Mouse (Mus musculus) stomach, postnatal 0 days (tissue): ENCODE results near the gene Clasp2. TPM values are rescaled to one million over a fixed set of nuclear protein-coding genes. Genes with fewer than 3 reads are reported as not detected.

Source experiments
- ATAC-seq: fragments of 200-750 bp; cut with Nextera tagmentation; 2 replicates; pipeline ENCODE4 v1.8.0; 2017; ENCODE audit not compliant: low FRiP score, low TSS enrichment
- DNase-seq: peaks from one replicate; pipeline ENCODE4 v3.0.0-alpha.2; 2016; ENCODE audit warnings: low spot score
- H3K27ac ChIP-seq: fragments of 300-500 bp; sonication (generic); replicated peaks from 2 replicates; pipeline ENCODE4 v1.5.1; 2014; ENCODE audit warnings: mild to moderate bottlenecking, control low read depth
- H3K27me3 ChIP-seq: fragments of 300-500 bp; sonication (generic); 2 replicates; pipeline ENCODE4 v1.6.1; 2014; ENCODE audit warnings: low read length; ENCODE audit not compliant: control insufficient read depth, insufficient read depth
- H3K36me3 ChIP-seq: fragments of 300-500 bp; sonication (generic); 2 replicates; pipeline ENCODE4 v1.6.1; 2014; ENCODE audit warnings: low read length, mixed read lengths; ENCODE audit not compliant: control insufficient read depth, insufficient read depth
- H3K4me1 ChIP-seq: fragments of 300-500 bp; sonication (generic); replicated peaks from 2 replicates; pipeline ENCODE4 v1.6.1; 2014; ENCODE audit warnings: antibody characterized with exemption; ENCODE audit not compliant: control insufficient read depth, insufficient read depth
- H3K4me2 ChIP-seq: fragments of 300-500 bp; sonication (generic); replicated peaks from 2 replicates; pipeline ENCODE4 v1.6.1; 2014; ENCODE audit warnings: low read depth, mild to moderate bottlenecking, control low read depth, moderate library complexity
- H3K4me3 ChIP-seq: fragments of 300-500 bp; sonication (generic); 2 replicates; pipeline ENCODE4 v1.5.1; 2014; ENCODE audit warnings: low read depth, low read length, control low read depth
- H3K9ac ChIP-seq: fragments of 300-500 bp; sonication (generic); 2 replicates; pipeline ENCODE4 v1.6.1; 2014; ENCODE audit warnings: mild to moderate bottlenecking, low read length, control low read depth, mixed read lengths
- H3K9me3 ChIP-seq: fragments of 300-500 bp; sonication (generic); 2 replicates; pipeline ENCODE4 v1.6.1; 2016; ENCODE audit warnings: low read length; ENCODE audit not compliant: control insufficient read depth
- CTCF ChIP-seq: IDR thresholded peaks from 2 replicates; pipeline ENCODE4 v1.5.1; 2016; ENCODE audit warnings: antibody characterized with exemption, low read depth, mild to moderate bottlenecking, moderate library complexity
- EP300 ChIP-seq: optimal IDR thresholded peaks from 2 replicates; pipeline ENCODE3; 2016; ENCODE audit warnings: antibody characterized with exemption
- WGBS: fragments of 180-500 bp; shearing (Covaris S2); extraction: QIAGEN DNeasy Blood & Tissue Kit; methylation state at CpG from one replicate; pipeline ENCODE4 v1.1.7; 2014; 5-methylcytosine and 5-hydroxymethylcytosine counted together
- polyA plus RNA-seq: library from polyadenylated mRNA; unstranded; fragments of >200 nt; fragmentation: Nextera tagmentation; extraction: Ambion mirVana; gene quantifications from 2 replicates; pipeline ENCODE4 v1.2.1, GENCODE M21; 2015

Clasp2 gene
- polyA plus RNA-seq, 1 experiment from 2014 or later: 8.6 TPM

DNA sequence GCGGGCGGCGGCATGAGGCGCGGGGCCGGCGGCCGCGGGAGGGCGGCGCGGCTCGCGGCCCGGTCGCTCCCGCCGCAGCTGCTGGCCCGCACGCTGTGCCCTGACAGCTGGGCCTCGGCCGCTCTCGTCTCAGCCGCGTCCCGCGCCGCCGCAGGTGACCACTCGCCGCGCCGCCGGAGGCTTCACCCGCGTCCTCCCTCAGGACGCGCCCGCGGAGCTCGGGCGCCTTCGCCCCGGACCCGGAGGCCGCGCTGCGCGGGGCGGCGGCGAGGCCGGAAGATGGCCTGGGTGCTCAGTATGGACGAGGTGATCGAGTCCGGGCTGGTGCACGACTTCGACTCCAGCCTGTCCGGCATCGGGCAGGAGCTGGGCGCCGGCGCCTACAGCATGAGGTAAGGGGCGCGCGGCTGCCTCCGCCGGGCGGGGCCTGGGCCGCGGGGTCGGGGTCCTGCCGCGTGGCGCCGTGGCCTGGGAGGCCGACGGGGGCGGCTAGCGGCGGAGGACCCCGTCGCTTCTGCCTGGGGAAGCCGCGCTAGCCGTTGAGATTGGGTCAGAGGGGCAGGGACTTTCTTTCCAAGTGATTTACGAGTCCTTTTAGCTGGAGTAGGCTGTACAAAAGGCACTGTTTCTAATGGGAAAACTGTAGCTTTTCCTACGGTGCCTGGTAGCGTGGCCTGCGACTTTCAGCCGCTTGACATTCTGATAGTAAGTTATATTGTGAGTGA lies 190.3 kb downstream of the Clasp2 start:
- peak overlapping the region; percentile 95 for H3K4me3 ChIP-seq
- ATAC-seq: peak; percentile 21
- H3K27me3 ChIP-seq: no peaks in the 10 kb centered on the region
- H3K27ac ChIP-seq: peak overlapping the region; percentile 94
- H3K36me3 ChIP-seq: no peaks in the 10 kb centered on the region
- H3K9ac ChIP-seq: peak overlapping the region; percentile 95
- under 1% methylated on average over 52 of the region's 91 CpGs for WGBS
- no peaks in the 10 kb centered on the region for H3K4me1 ChIP-seq
- TF ChIP-seq CTCF (no peak), EP300 (no peak)
- DNase-seq: peak; percentile 54
- peak overlapping the region; percentile 94 for H3K4me2 ChIP-seq
- H3K9me3 ChIP-seq: no peaks in the 10 kb centered on the region

DNA sequence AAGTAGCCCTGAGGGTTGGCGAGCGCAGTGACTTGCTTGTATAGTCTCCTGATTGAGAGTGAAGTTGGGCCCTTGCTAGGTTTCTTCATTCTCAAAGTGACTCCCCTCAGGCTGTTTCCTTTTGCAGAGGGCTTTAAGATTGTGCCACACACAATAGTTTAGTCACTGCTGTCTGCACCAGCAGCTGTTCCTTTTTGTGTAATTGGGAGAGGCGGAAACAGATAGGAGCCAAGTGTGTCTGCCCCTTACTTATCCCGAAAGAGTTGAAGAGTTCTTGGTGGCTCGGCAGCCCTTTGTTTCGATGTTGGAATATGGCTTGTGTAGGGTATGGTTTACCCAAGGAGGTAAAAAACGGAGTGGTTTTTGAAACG lies 190.8 kb downstream of the Clasp2 start:
- DNase-seq (peak; percentile 34), ATAC-seq (no peak)
- H3K9ac ChIP-seq: peak overlapping the region; percentile 95
- no peaks in the 10 kb centered on the region for H3K27me3 ChIP-seq
- WGBS: under 1% methylated on average over 8 of the region's 8 CpGs
- no peaks in the 10 kb centered on the region for H3K4me1 ChIP-seq
- H3K27ac ChIP-seq: peak overlapping the region; percentile 94
- no peaks in the 10 kb centered on the region for H3K36me3 ChIP-seq
- no peak for TF ChIP-seq CTCF
- TF ChIP-seq EP300: no peak
- H3K4me3 ChIP-seq: peak overlapping the region; percentile 95
- no peaks in the 10 kb centered on the region for H3K9me3 ChIP-seq
- H3K4me2 ChIP-seq: peak overlapping the region; percentile 94

DNA sequence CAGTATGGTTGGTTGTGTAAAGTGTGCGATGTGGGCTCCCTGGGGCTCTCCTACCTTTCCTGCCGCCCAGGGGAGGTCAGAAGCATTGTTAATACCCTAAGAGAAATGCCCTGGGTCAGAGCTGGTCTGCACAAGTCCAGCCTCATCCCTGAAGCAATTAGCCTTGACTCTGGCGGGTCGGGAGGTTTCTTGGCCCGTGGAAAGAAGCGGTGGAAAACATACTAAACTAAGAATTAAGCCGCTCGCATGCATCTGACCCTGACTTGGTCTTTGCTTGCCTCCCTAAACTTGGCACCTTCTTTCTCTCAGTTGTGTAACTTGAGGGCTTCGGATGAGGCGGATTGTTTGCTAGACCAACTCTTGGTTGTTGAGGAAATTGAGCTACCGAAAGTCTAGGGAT lies 191.2 kb downstream of the Clasp2 start:
- H3K4me1 ChIP-seq: no peaks in the 10 kb centered on the region
- no peaks in the 10 kb centered on the region for H3K9me3 ChIP-seq
- peak overlapping the region; percentile 95 for H3K4me3 ChIP-seq
- H3K27ac ChIP-seq: peak overlapping the region; percentile 94
- H3K4me2 ChIP-seq: peak overlapping the region; percentile 94
- peak; percentile 19 for DNase-seq
- peak overlapping the region; percentile 95 for H3K9ac ChIP-seq
- H3K36me3 ChIP-seq: no peaks in the 10 kb centered on the region
- TF ChIP-seq EP300 (no peak), CTCF (no peak)
- H3K27me3 ChIP-seq: no peaks in the 10 kb centered on the region
- WGBS: 10% methylated on average over 11 of the region's 11 CpGs
- ATAC-seq: no peak

GRCm38 (mm10) chr9:113935638-113936037 lies 194.4 kb downstream of the Clasp2 start:
- Histone ChIP-seq H3K27me3 (no peaks in the 10 kb centered on the region), H3K4me3 (no peak overlapping the region), H3K36me3 (no peaks in the 10 kb centered on the region), H3K9me3 (no peaks in the 10 kb centered on the region), H3K4me1 (no peaks in the 10 kb centered on the region), H3K27ac (0 out of 2 replicates have a peak overlapping the region, but pooled peaks have one; percentile 0), H3K9ac (no peak overlapping the region), H3K4me2 (no peak overlapping the region)
- WGBS: 47% methylated on average over 5 of the region's 5 CpGs
- DNase-seq: no peak
- no peak for ATAC-seq
- TF ChIP-seq EP300 (no peak), CTCF (no peak)

DNA sequence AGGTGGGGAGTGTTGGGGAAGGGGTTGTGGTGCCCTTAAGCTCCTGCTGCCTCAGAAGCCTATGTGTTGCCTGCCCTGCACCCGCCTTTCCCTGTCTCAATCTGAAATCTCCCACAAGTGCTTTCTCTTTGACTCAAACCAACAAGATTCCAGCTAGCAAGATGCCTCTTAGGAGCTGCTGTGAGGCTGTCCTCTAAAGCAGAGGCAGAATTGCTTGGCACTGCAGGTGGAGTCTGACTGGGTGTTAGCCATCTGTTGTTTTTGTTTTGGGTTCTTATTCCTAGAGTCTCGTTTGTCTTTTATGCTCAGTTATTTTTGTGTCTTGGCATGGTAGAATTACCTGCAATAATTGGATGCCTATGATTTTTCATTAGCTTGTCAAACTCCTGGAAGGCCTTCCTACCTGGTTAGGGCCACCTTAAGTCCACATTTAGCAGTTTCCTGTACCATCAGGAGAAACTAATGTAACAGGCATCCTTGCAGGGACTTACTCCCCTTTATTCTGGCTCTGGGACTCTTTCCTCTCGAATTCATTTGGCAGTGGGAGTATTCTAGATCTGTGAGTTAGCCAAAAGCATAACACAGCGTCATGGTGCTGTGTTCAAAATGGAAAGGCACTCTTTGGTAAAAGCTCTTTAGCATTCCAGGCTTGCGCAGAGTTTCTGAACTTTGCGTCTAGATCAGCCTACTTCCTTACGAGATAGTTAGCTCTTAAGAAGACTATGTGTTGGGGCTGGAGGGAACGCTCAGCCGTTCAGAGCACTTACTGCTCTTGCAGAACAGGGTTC lies 198.0 kb downstream of the Clasp2 start:
- no peak overlapping the region for H3K4me3 ChIP-seq
- DNase-seq (no peak), ATAC-seq (no peak)
- H3K9me3 ChIP-seq: no peaks in the 10 kb centered on the region
- no peak overlapping the region for H3K4me2 ChIP-seq
- no peaks in the 10 kb centered on the region for H3K36me3 ChIP-seq
- no peak overlapping the region for H3K27ac ChIP-seq
- H3K4me1 ChIP-seq: no peaks in the 10 kb centered on the region
- 80% methylated on average over 9 of the region's 9 CpGs for WGBS
- TF ChIP-seq EP300 (no peak), CTCF (no peak)
- no peaks in the 10 kb centered on the region for H3K27me3 ChIP-seq
- no peak overlapping the region for H3K9ac ChIP-seq
